Mouse (Mus musculus): ENCODE measurements around the gene Bcs1l. TPM values are rescaled to one million over a fixed set of nuclear protein-coding genes. Genes with fewer than 3 reads are reported as not detected.

Gene Bcs1l
- polyA plus RNA-seq, 1 experiment from 2014 or later = 16.8 TPM

- no peaks in the 10 kb centered on the region for H3K9me3 ChIP-seq
- peak overlapping the region; percentile 89 for H3K27ac ChIP-seq
- peaks cover 46% of the 10 kb centered on the region for H3K36me3 ChIP-seq (replicated peaks)
- no peaks in the 10 kb centered on the region for H3K27me3 ChIP-seq (ENCODE audit: poor library complexity, severe bottlenecking)
- DNase-seq (ENCODE audit: extremely low spot score, low spot score) = no peak
- H3K4me1 ChIP-seq = peaks cover 21% of the 10 kb centered on the region
- peak overlapping the region; percentile 93 for H3K4me3 ChIP-seq
- WGBS = 10% methylated on average over 26 of the region's 26 CpGs
Observed at GRCm38 (mm10) chr1:74600501-74601266, 12.6 kb downstream of the Bcs1l start.

- Histone ChIP-seq H3K9me3 (no peaks in the 10 kb centered on the region), H3K4me3 (peak within 1 kb of the TSS; percentile 93), H3K36me3 (replicated peaks) (peaks cover 42% of the 10 kb centered on the region), H3K27ac (peak within 1 kb of the TSS; percentile 89), H3K27me3 (ENCODE audit: poor library complexity, severe bottlenecking) (no peaks in the 10 kb centered on the region), H3K4me1 (peaks cover 21% of the 10 kb centered on the region)
- peak; percentile 84 for DNase-seq (ENCODE audit: extremely low spot score, low spot score)
- 11% methylated on average over 25 of the region's 25 CpGs for WGBS
Observed at GRCm38 (mm10) chr1:74601267-74601962, 13.3 kb downstream of the Bcs1l start, which contains the start of the genes Rnf25 and Stk36. TSS of gene Rnf25 (minus strand) at chr1:74601397. TSS of gene Stk36 (plus strand) at chr1:74601445.

- Histone ChIP-seq H3K9me3 (no peaks in the 10 kb centered on the region), H3K36me3 (replicated peaks) (peaks cover 21% of the 10 kb centered on the region), H3K4me3 (no peak overlapping the region), H3K27ac (no peak overlapping the region), H3K4me1 (0 out of 2 replicates have a peak, but pooled peaks cover 6% of the 10 kb centered on the region), H3K27me3 (ENCODE audit: poor library complexity, severe bottlenecking) (no peaks in the 10 kb centered on the region)
- no peak for DNase-seq (ENCODE audit: extremely low spot score, low spot score)
- 97% methylated on average over 1 of the region's 1 CpGs for WGBS
Observed at GRCm38 (mm10) chr1:74624183-74624582, 36.1 kb downstream of the Bcs1l start.

- H3K36me3 ChIP-seq (replicated peaks) = peaks cover 23% of the 10 kb centered on the region
- DNase-seq (ENCODE audit: extremely low spot score, low spot score) = no peak
- WGBS = 93% methylated on average over 4 of the region's 4 CpGs
- H3K4me3 ChIP-seq = no peak overlapping the region
- no peaks in the 10 kb centered on the region for H3K27me3 ChIP-seq (ENCODE audit: poor library complexity, severe bottlenecking)
- H3K27ac ChIP-seq = no peak overlapping the region
- no peaks in the 10 kb centered on the region for H3K9me3 ChIP-seq
- 0 out of 2 replicates have a peak, but pooled peaks cover 6% of the 10 kb centered on the region for H3K4me1 ChIP-seq
Observed at GRCm38 (mm10) chr1:74626076-74626475, 38.0 kb downstream of the Bcs1l start.

GRCm38 (mm10) chr1:74628001-74628400 lies 39.9 kb downstream of the Bcs1l start:
- no peaks in the 10 kb centered on the region for H3K27me3 ChIP-seq (ENCODE audit: poor library complexity, severe bottlenecking)
- DNase-seq (ENCODE audit: extremely low spot score, low spot score) = no peak
- H3K4me3 ChIP-seq = no peak overlapping the region
- no peaks in the 10 kb centered on the region for H3K9me3 ChIP-seq
- H3K27ac ChIP-seq = no peak overlapping the region
- 50% methylated on average over 7 of the region's 7 CpGs for WGBS
- 0 out of 2 replicates have a peak, but pooled peaks cover 6% of the 10 kb centered on the region for H3K4me1 ChIP-seq
- H3K36me3 ChIP-seq (replicated peaks) = peaks cover 21% of the 10 kb centered on the region

GRCm38 (mm10) chr1:74632734-74633133 lies 44.6 kb downstream of the Bcs1l start:
- 0 out of 2 replicates have a peak, but pooled peaks cover 5% of the 10 kb centered on the region for H3K4me1 ChIP-seq
- no peak overlapping the region for H3K4me3 ChIP-seq
- no peaks in the 10 kb centered on the region for H3K9me3 ChIP-seq
- no peak for DNase-seq (ENCODE audit: extremely low spot score, low spot score)
- peaks cover 21% of the 10 kb centered on the region; the same call in 1 of the 2 replicates for H3K36me3 ChIP-seq (replicated peaks)
- H3K27ac ChIP-seq = no peak overlapping the region
- H3K27me3 ChIP-seq (ENCODE audit: poor library complexity, severe bottlenecking) = no peaks in the 10 kb centered on the region
- WGBS = 91% methylated on average over 4 of the region's 4 CpGs

Small RNA genes within 50 kb of the gene (microRNA-seq; reads per million reads assigned to microRNA genes)
- not detected for gene Gm25035

Other genes with a start within 250 kb of the Bcs1l start
- gene Catip, start 226.2 kb upstream of the Bcs1l start, polyA plus RNA-seq (2016; fragmentation: Nextera tagmentation; extraction: Ambion mirVana) = 0.12 and 0.34 TPM in 2 replicates
- 2.7 and 2.9 TPM in 2 replicates for gene Slc11a1, start 213.1 kb upstream of the Bcs1l start, polyA plus RNA-seq (2016; fragmentation: Nextera tagmentation; extraction: Ambion mirVana)
- 38.0 and 38.2 TPM in 2 replicates for gene Ctdsp1, start 196.8 kb upstream of the Bcs1l start, polyA plus RNA-seq (2016; fragmentation: Nextera tagmentation; extraction: Ambion mirVana)
- gene Vil1, start 178.9 kb upstream of the Bcs1l start, polyA plus RNA-seq (2016; fragmentation: Nextera tagmentation; extraction: Ambion mirVana) = 0.12 and 0.17 TPM in 2 replicates
- gene Cnot9, start 82.2 kb upstream of the Bcs1l start, polyA plus RNA-seq (2016; fragmentation: Nextera tagmentation; extraction: Ambion mirVana) = 112 TPM in 2 replicates
- 0.90 and 1.1 TPM in 2 replicates for gene Plcd4, start 45.4 kb upstream of the Bcs1l start, polyA plus RNA-seq (2016; fragmentation: Nextera tagmentation; extraction: Ambion mirVana)
- gene Usp37, start 44.0 kb upstream of the Bcs1l start, polyA plus RNA-seq (2016; fragmentation: Nextera tagmentation; extraction: Ambion mirVana) = 53.2 TPM in 2 replicates
- 9.7 and 10.8 TPM in 2 replicates for gene Zfp142, start within 50 bp of the Bcs1l start, polyA plus RNA-seq (2016; fragmentation: Nextera tagmentation; extraction: Ambion mirVana)
- 37.7 and 40.0 TPM in 2 replicates for gene Rnf25, start 13.1 kb downstream of the Bcs1l start, polyA plus RNA-seq (2016; fragmentation: Nextera tagmentation; extraction: Ambion mirVana)
- 12.0 and 17.6 TPM in 2 replicates for gene Stk36, start 13.2 kb downstream of the Bcs1l start, polyA plus RNA-seq (2016; fragmentation: Nextera tagmentation; extraction: Ambion mirVana)
- 54.9 and 58.0 TPM in 2 replicates for gene Ttll4, start 73.5 kb downstream of the Bcs1l start, polyA plus RNA-seq (2016; fragmentation: Nextera tagmentation; extraction: Ambion mirVana)
- gene Cyp27a1, start 125.3 kb downstream of the Bcs1l start, polyA plus RNA-seq (2016; fragmentation: Nextera tagmentation; extraction: Ambion mirVana) = 10.4 and 11.5 TPM in 2 replicates
- 0.20 TPM in 1 of 2 replicates, not detected in the other for gene Prkag3, start 160.9 kb downstream of the Bcs1l start, polyA plus RNA-seq (2016; fragmentation: Nextera tagmentation; extraction: Ambion mirVana)
- gene Wnt6, start 183.6 kb downstream of the Bcs1l start, polyA plus RNA-seq (2016; fragmentation: Nextera tagmentation; extraction: Ambion mirVana) = 9.1 and 10.6 TPM in 2 replicates
- 0.65 and 0.92 TPM in 2 replicates for gene Wnt10a, start 203.2 kb downstream of the Bcs1l start, polyA plus RNA-seq (2016; fragmentation: Nextera tagmentation; extraction: Ambion mirVana)